Mouse (Mus musculus) yolk sac, embryonic 10.5 days (tissue): ENCODE measurements around the gene Trp63.
"Not testable (repeated sequence)": the region's sequence is repeated elsewhere in the genome, so short reads cannot be mapped to it uniquely, and the experiment has no call there.

Experiments used
- DNase-seq: peaks from one replicate; pipeline ENCODE4 v3.0.0-alpha.2; 2017; ENCODE audit warnings: low spot score

Trp63 gene

DNA sequence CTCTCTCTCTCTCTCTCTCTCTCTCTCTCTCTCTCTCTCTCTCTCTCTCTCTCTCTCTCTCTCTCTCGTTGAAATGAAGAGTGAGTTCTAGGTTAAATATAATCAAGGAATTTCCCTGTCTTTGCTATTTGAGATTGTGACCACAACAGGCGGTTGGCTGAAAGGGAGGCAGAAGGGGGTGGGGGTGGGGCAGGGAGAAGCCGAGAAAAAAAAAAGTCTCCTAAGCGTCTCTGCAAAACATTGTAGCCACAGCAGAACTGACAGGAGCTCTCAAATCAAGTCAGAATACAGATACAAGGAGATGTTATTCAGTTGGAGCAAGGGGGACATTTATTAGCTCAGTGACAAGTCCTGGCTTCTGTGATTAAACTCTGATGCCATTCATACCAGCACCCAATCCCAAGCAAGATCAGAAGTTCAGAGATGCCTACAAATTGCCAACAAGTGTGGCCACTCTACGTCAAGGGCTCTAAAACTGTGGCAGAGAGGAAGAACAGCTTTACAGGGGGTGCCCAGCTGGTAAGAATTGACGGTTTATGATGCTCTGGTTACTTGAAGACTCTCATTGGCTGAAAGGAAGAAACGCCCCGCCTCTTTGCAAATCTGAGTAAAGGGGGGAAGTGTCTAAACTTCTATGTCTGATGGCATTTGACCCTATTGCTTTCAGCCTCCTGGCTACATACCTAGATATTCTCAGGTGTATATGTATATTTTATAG is at the start of gene Trp63:
Gene Trp63 (plus strand): TSS at position 233 of the 718 bp plus-strand sequence.
- no peak for DNase-seq

GRCm38 (mm10) chr16:25644716-25645115 is 38.8 kb upstream of the Trp63 start:
- DNase-seq: not testable (repeated sequence)

- DNase-seq: no peak
Measured at GRCm38 (mm10) chr16:25660510-25661235, 22.9 kb upstream of the Trp63 start.

- DNase-seq: no peak
Measured at GRCm38 (mm10) chr16:25663116-25663515, 20.4 kb upstream of the Trp63 start.

- DNase-seq: no peak
Measured at GRCm38 (mm10) chr16:25673861-25674440, 9.6 kb upstream of the Trp63 start.

GRCm38 (mm10) chr16:25680369-25680768 is 3.2 kb upstream of the Trp63 start:
- DNase-seq: no peak

GRCm38 (mm10) chr16:25682533-25682932 is 1.0 kb upstream of the Trp63 start:
- no peak for DNase-seq

DNA sequence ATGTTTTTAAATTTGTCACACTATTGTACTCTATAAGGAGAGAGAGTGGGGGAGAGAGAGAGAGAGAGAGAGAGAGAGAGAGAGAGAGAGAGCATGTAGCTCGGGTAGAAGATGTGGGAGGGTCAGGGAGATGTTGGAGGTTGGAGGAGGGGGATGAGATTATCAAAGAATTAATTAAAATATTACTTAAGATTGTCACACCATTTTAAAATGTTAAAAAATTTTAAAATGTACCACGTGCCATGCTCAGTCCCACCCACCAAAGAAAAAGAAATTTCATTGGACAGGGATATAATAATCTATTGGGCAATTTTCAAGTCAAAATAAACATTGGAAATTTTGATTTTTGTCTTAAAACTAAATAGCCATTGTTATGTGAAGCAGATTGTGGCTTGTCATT is 1.0 kb downstream of the Trp63 start:
- DNase-seq: no peak

- DNase-seq: no peak
Measured at GRCm38 (mm10) chr16:25690612-25691011, 7.0 kb downstream of the Trp63 start.

DNA sequence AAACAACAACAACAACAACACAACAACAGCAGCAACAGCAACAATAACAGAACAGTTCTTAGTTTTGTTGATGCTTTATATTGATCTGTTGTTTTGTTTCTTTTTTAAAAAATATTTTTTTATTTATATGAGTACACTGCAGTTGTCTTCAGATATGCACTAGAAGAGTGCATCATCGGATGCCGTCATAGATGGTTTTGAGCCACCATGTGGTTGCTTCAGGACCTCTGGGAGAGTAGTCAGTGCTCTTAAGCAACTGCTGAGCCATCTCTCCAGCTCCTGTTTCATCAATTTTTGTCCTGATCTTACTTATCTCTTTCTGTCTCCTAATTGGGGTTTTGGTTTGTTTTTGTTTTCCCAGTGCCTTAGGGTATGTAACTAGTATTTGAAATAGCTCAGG is 17.7 kb downstream of the Trp63 start:
- DNase-seq: no peak

- no peak for DNase-seq
Measured at GRCm38 (mm10) chr16:25706260-25706659, 22.7 kb downstream of the Trp63 start.

GRCm38 (mm10) chr16:25715790-25716189 is 32.2 kb downstream of the Trp63 start:
- DNase-seq: no peak

- no peak for DNase-seq
Measured at GRCm38 (mm10) chr16:25723131-25723530, 39.6 kb downstream of the Trp63 start.

GRCm38 (mm10) chr16:25727001-25727400 is 43.4 kb downstream of the Trp63 start:
- DNase-seq: no peak

DNA sequence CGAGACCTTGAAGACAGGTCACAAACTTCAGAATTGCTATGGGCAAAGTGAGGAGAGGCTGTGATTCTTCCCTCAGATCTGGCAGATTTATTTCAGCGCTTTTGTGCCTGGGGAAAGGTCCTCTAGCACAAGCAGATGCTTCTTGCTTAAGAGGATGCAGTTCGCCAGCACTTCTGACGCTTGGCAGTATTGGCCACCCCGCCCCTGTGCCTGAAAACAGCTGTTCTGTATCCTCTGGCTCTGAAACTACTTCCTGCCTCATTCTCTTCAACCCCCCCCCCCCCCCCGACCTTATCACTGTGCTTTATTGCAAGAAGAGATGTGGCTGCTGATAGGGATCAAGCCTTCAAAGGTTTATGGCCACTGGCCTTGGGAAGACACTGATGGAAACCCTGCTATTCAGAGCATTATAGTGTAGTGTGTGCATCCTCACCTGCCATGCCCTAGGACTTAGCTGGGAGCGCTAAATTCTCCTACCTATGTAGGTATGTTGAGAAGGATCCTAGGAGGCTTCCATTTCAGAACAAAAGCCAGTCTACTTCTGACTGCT is 44.5 kb downstream of the Trp63 start:
- DNase-seq: no peak

DNA sequence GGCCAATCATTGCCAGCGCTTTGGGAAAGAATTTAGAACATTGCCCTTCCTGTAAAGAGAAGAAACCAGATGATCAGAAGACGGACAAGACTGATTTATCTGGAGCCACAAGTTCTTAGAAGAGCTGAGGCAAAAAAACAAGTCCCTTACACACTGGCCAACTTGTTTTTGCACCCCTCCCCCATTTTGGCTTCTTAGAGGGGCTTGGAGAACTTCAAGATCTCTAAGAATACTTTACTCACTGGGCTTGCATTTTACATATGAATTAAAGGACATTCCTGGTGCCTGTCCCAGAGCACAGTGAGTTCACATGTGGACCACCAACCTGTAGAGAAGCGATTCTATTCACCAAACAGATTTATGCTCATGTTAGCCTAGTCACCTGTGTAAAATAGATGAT is 53.3 kb downstream of the Trp63 start:
- DNase-seq: no peak

DNA sequence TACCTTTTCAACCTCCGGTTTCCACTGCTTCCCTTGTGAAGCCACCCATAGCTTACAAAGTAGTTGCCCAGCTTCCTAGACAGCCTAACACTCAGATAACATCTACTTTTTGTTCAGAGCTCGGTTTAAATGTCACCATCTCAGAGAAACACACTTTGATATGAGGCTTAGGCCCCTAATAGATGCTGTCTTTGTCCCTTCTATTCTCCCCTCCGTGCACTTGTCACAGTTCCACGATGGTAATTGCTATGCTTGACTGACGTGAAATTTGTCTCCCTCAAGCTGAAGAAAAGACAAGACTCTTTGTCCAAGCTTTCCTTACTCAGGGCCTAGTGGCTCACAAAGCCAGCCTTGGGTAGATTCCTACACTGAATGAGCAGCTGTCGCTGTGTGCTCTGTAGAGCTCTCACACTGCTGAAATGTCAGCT is 54.1 kb downstream of the Trp63 start:
- DNase-seq: no peak

- DNase-seq: peak; percentile 10
Measured at GRCm38 (mm10) chr16:25746807-25747206, 63.2 kb downstream of the Trp63 start.

GRCm38 (mm10) chr16:25751866-25752265 is 68.3 kb downstream of the Trp63 start:
- no peak for DNase-seq

- DNase-seq: no peak
Measured at GRCm38 (mm10) chr16:25758108-25758507, 74.5 kb downstream of the Trp63 start.

DNA sequence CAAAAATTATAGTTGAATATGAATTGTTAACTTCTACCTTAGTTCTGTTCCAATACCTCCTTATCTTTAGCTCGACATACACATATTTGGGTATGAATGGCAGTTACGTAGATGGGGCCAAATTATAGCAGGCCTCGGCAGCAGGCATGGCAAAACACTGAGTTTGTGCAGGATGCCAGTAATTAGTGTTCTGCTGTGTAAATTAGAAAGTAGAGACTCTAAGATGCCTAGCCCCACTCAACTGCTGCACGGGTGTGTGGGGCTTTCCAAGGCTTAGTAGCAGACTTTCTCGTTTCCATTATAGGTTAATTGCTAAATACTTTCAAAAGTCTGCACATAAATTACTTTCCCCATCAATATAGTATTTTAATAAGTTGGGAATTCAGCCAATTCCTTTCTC is 82.0 kb downstream of the Trp63 start:
- DNase-seq: no peak

- no peak for DNase-seq
Measured at GRCm38 (mm10) chr16:25774611-25775010, 91.0 kb downstream of the Trp63 start.

DNA sequence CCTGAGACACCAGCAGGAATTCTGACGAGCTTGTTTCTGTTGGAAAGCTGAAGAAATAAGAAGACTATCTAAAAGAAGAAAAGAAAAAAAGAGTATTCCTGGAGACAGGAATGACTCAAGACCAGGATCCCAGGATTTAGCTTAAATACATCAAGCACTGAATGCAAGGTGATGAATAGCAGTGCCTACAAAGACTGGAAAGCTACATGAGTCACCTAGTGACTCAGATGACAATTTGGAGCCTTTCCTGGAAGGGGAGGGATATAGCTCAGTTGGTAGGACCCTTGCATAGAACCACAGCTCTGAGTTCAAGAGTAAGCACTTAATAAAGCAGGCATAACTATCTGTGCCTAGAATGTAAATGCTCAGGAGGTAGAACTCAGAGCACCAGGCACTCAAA is 93.9 kb downstream of the Trp63 start:
- no peak for DNase-seq
